Mouse (Mus musculus): Measurements from ENCODE around the gene Il10ra.

Il10ra gene

GRCm38 (mm10) chr9:45205143-45205542 lies 63.8 kb downstream of the Il10ra start:
- no peak for DNase-seq (ENCODE audit: low read depth in 2 of 2, low spot score in 2 of 2)

All from CD8-positive naive resting alpha-beta T cell, adult 2 months (primary cell).